Mouse (Mus musculus) bone marrow macrophage, adult 2 months (primary cell): ENCODE data around the gene Gcnt4.

Experiments used
- CTCF ChIP-seq: IDR thresholded peaks from 2 replicates; pipeline ENCODE4 v1.5.1; 2012; ENCODE audit warnings: low read depth, mild to moderate bottlenecking, low read length, moderate library complexity
- POLR2A ChIP-seq: IDR thresholded peaks from 2 replicates; pipeline ENCODE4 v1.6.1; 2012; ENCODE audit warnings: mild to moderate bottlenecking, low read depth, low read length, borderline replicate concordance

- TF ChIP-seq CTCF, result no peak
- TF ChIP-seq POLR2A, result no peak
Observed at GRCm38 (mm10) chr13:96924985-96925745, 676 bp downstream of the Gcnt4 start.
